Mouse (Mus musculus): ENCODE measurements around the gene Grrp1. TPM values are rescaled to one million over a fixed set of nuclear protein-coding genes. Genes with fewer than 3 reads are reported as not detected.
"Not testable (repeated sequence)": the region's sequence is repeated elsewhere in the genome, so short reads cannot be mapped to it uniquely, and the experiment has no call there.

Grrp1 gene
- 3.5 and 4.4 TPM in 2 replicates for polyA plus RNA-seq (2015; fragmentation: Nextera tagmentation; extraction: Ambion mirVana)

- no peak for DNase-seq (ENCODE audit: low spot score)
Measured at GRCm38 (mm10) chr4:134253722-134254324, at the start of gene Grrp1. TSS of gene Grrp1 (minus strand) at chr4:134254106.

GRCm38 (mm10) chr4:134302084-134302483 lies 48.2 kb upstream of the Grrp1 start:
- DNase-seq (ENCODE audit: low spot score), result no peak

GRCm38 (mm10) chr4:134300316-134300715 lies 46.4 kb upstream of the Grrp1 start:
- DNase-seq (ENCODE audit: low spot score), result no peak

- DNase-seq (ENCODE audit: low spot score), result no peak
Measured at GRCm38 (mm10) chr4:134299498-134299810, 45.5 kb upstream of the Grrp1 start.

- DNase-seq (ENCODE audit: low spot score), result no peak
Measured at GRCm38 (mm10) chr4:134298626-134299497, 45.0 kb upstream of the Grrp1 start.

GRCm38 (mm10) chr4:134297369-134297768 lies 43.5 kb upstream of the Grrp1 start:
- DNase-seq (ENCODE audit: low spot score), result no peak

- no peak for DNase-seq (ENCODE audit: low spot score)
Measured at GRCm38 (mm10) chr4:134296523-134296922, 42.6 kb upstream of the Grrp1 start.

- not testable (repeated sequence) for DNase-seq (ENCODE audit: low spot score)
Measured at GRCm38 (mm10) chr4:134296096-134296495, 42.2 kb upstream of the Grrp1 start.

GRCm38 (mm10) chr4:134293692-134294163 lies 39.8 kb upstream of the Grrp1 start:
- DNase-seq (ENCODE audit: low spot score), result no peak

GRCm38 (mm10) chr4:134293061-134293691 lies 39.3 kb upstream of the Grrp1 start:
- peak; percentile 17 for DNase-seq (ENCODE audit: low spot score)

- DNase-seq (ENCODE audit: low spot score), result peak; percentile 86
Measured at GRCm38 (mm10) chr4:134292067-134292466, 38.2 kb upstream of the Grrp1 start.

GRCm38 (mm10) chr4:134288397-134289256 lies 34.7 kb upstream of the Grrp1 start:
- no peak for DNase-seq (ENCODE audit: low spot score)

GRCm38 (mm10) chr4:134287575-134288025 lies 33.7 kb upstream of the Grrp1 start, which contains the start of gene Pdik1l:
TSS of gene Pdik1l (minus strand) at chr4:134287895.
- peak; percentile 89 for DNase-seq (ENCODE audit: low spot score)

- peak; percentile 96 for DNase-seq (ENCODE audit: low spot score)
Measured at GRCm38 (mm10) chr4:134287168-134287564, 33.3 kb upstream of the Grrp1 start.

GRCm38 (mm10) chr4:134286226-134287167 lies 32.6 kb upstream of the Grrp1 start:
- peak; percentile 21 for DNase-seq (ENCODE audit: low spot score)

GRCm38 (mm10) chr4:134284942-134285341 lies 31.0 kb upstream of the Grrp1 start:
- no peak for DNase-seq (ENCODE audit: low spot score)

GRCm38 (mm10) chr4:134273417-134274345 lies 19.8 kb upstream of the Grrp1 start:
- peak; percentile 95 for DNase-seq (ENCODE audit: low spot score)

- DNase-seq (ENCODE audit: low spot score), result no peak
Measured at GRCm38 (mm10) chr4:134272731-134273416, 19.0 kb upstream of the Grrp1 start.

Data from thymus, postnatal 0 days (tissue).